Mouse (Mus musculus) hindbrain, embryonic 16.5 days (tissue): Measurements from ENCODE around the gene Pitpnc1. TPM values are rescaled to one million over a fixed set of nuclear protein-coding genes. Genes with fewer than 3 reads are reported as not detected.

ENCODE experiments used
- ATAC-seq: fragments of 200-750 bp; cut with Nextera tagmentation; 2 replicates; pipeline ENCODE4 v1.8.0; 2017; ENCODE audit warnings: moderate TSS enrichment, moderate library complexity
- H3K27ac ChIP-seq: fragments of 300-500 bp; sonication (generic); 2 replicates; pipeline ENCODE4 v1.5.1; 2014; ENCODE audit warnings: low read depth, mild to moderate bottlenecking, control low read depth, low read length, moderate library complexity
- H3K27me3 ChIP-seq: fragments of 300-500 bp; sonication (generic); replicated peaks from 2 replicates; pipeline ENCODE4 v1.6.1; 2014; ENCODE audit warnings: low read length; ENCODE audit not compliant: control insufficient read depth, insufficient read depth
- H3K36me3 ChIP-seq: fragments of 300-500 bp; sonication (generic); 2 replicates; pipeline ENCODE4 v1.6.1; 2014; ENCODE audit warnings: mild to moderate bottlenecking, low read length, moderate library complexity, mixed read lengths; ENCODE audit not compliant: control insufficient read depth, insufficient read depth
- H3K4me1 ChIP-seq: fragments of 300-500 bp; sonication (generic); 2 replicates; pipeline ENCODE4 v1.6.1; 2014; ENCODE audit warnings: low read depth, low read length; ENCODE audit not compliant: control insufficient read depth, insufficient read depth
- H3K4me2 ChIP-seq: fragments of 300-500 bp; sonication (generic); 2 replicates; pipeline ENCODE4 v1.6.1; 2014; ENCODE audit warnings: mild to moderate bottlenecking, low read length, control low read depth, moderate library complexity
- H3K4me3 ChIP-seq: fragments of 300-500 bp; sonication (generic); 2 replicates; pipeline ENCODE4 v1.5.1; 2014; ENCODE audit warnings: mild to moderate bottlenecking, low read length, control low read depth, moderate library complexity
- H3K9ac ChIP-seq: fragments of 300-500 bp; sonication (generic); 2 replicates; pipeline ENCODE4 v1.6.1; 2014; ENCODE audit warnings: low read depth, mild to moderate bottlenecking, control low read depth, low read length, moderate library complexity
- H3K9me3 ChIP-seq: fragments of 300-500 bp; sonication (generic); 2 replicates; pipeline ENCODE4 v1.6.1; 2014; ENCODE audit warnings: mild to moderate bottlenecking, low read length, moderate library complexity; ENCODE audit not compliant: control insufficient read depth
- WGBS: fragments of 180-500 bp; shearing (Covaris S2); extraction: QIAGEN DNeasy Blood & Tissue Kit; methylation state at CpG from one replicate; pipeline ENCODE4 v1.1.7; 2014; 5-methylcytosine and 5-hydroxymethylcytosine counted together
- polyA plus RNA-seq: library from polyadenylated mRNA; unstranded; fragments of >200 nt; fragmentation: Nextera tagmentation; extraction: Ambion mirVana; gene quantifications from 2 replicates; pipeline ENCODE4 v1.2.1, GENCODE M21; 2015

Gene Pitpnc1
- polyA plus RNA-seq, 1 experiment from 2014 or later: 43.0 TPM

GRCm38 (mm10) chr11:107449169-107449910 is 21.2 kb downstream of the Pitpnc1 start:
- Histone ChIP-seq H3K36me3 (no peaks in the 10 kb centered on the region), H3K4me1 (no peaks in the 10 kb centered on the region; the same call in 1 of the 2 replicates), H3K4me3 (no peak overlapping the region), H3K9me3 (no peaks in the 10 kb centered on the region), H3K9ac (no peak overlapping the region), H3K27me3 (no peaks in the 10 kb centered on the region), H3K27ac (no peak overlapping the region), H3K4me2 (no peak overlapping the region)
- WGBS: 77% methylated on average over 17 of the region's 17 CpGs
- ATAC-seq: no peak

- no peak overlapping the region for H3K4me2 ChIP-seq
- H3K4me1 ChIP-seq: no peaks in the 10 kb centered on the region; the same call in 1 of the 2 replicates
- H3K9me3 ChIP-seq: no peaks in the 10 kb centered on the region
- ATAC-seq: no peak
- no peak overlapping the region for H3K27ac ChIP-seq
- 85% methylated on average over 9 of the region's 9 CpGs for WGBS
- H3K36me3 ChIP-seq: no peaks in the 10 kb centered on the region
- H3K27me3 ChIP-seq: no peaks in the 10 kb centered on the region
- no peak overlapping the region for H3K4me3 ChIP-seq
- H3K9ac ChIP-seq: no peak overlapping the region
Observed at GRCm38 (mm10) chr11:107447915-107448314, 22.6 kb downstream of the Pitpnc1 start.

GRCm38 (mm10) chr11:107447349-107447748 is 23.1 kb downstream of the Pitpnc1 start:
- no peak for ATAC-seq
- H3K27ac ChIP-seq: no peak overlapping the region
- no peak overlapping the region for H3K4me3 ChIP-seq
- H3K4me2 ChIP-seq: no peak overlapping the region
- no peak overlapping the region for H3K9ac ChIP-seq
- H3K9me3 ChIP-seq: no peaks in the 10 kb centered on the region
- no peaks in the 10 kb centered on the region; the same call in 1 of the 2 replicates for H3K4me1 ChIP-seq
- H3K36me3 ChIP-seq: no peaks in the 10 kb centered on the region
- WGBS: 84% methylated on average over 5 of the region's 5 CpGs
- no peaks in the 10 kb centered on the region for H3K27me3 ChIP-seq

GRCm38 (mm10) chr11:107446650-107447049 is 23.8 kb downstream of the Pitpnc1 start:
- no peaks in the 10 kb centered on the region for H3K9me3 ChIP-seq
- H3K27ac ChIP-seq: no peak overlapping the region
- no peaks in the 10 kb centered on the region for H3K36me3 ChIP-seq
- H3K9ac ChIP-seq: no peak overlapping the region
- no peaks in the 10 kb centered on the region for H3K27me3 ChIP-seq
- 84% methylated on average over 6 of the region's 6 CpGs for WGBS
- H3K4me3 ChIP-seq: no peak overlapping the region
- no peaks in the 10 kb centered on the region; the same call in 1 of the 2 replicates for H3K4me1 ChIP-seq
- H3K4me2 ChIP-seq: no peak overlapping the region
- ATAC-seq: no peak

GRCm38 (mm10) chr11:107445683-107446082 is 24.8 kb downstream of the Pitpnc1 start:
- Histone ChIP-seq H3K9ac (no peak overlapping the region), H3K4me2 (no peak overlapping the region), H3K9me3 (no peaks in the 10 kb centered on the region), H3K4me1 (no peaks in the 10 kb centered on the region; the same call in 1 of the 2 replicates), H3K27me3 (no peaks in the 10 kb centered on the region), H3K27ac (no peak overlapping the region), H3K36me3 (no peaks in the 10 kb centered on the region), H3K4me3 (no peak overlapping the region)
- 85% methylated on average over 3 of the region's 3 CpGs for WGBS
- peak; percentile 54; the same call in 1 of the 2 replicates for ATAC-seq

- WGBS: 84% methylated on average over 11 of the region's 12 CpGs
- ATAC-seq: no peak
Observed at GRCm38 (mm10) chr11:107443121-107444095, 27.1 kb downstream of the Pitpnc1 start.

GRCm38 (mm10) chr11:107441050-107441449 is 29.4 kb downstream of the Pitpnc1 start:
- H3K9me3 ChIP-seq: no peaks in the 10 kb centered on the region
- no peak overlapping the region for H3K4me3 ChIP-seq
- H3K27me3 ChIP-seq: no peaks in the 10 kb centered on the region
- H3K36me3 ChIP-seq: no peaks in the 10 kb centered on the region
- 51% methylated on average over 3 of the region's 3 CpGs for WGBS
- no peak overlapping the region for H3K9ac ChIP-seq
- no peaks in the 10 kb centered on the region; the same call in none of the 2 replicates for H3K4me1 ChIP-seq
- no peak overlapping the region for H3K4me2 ChIP-seq
- no peak for ATAC-seq
- H3K27ac ChIP-seq: no peak overlapping the region

More at GRCm38 (mm10) chr11:107443121-107444095, 27.1 kb downstream of the Pitpnc1 start:
- H3K36me3 ChIP-seq: no peaks in the 10 kb centered on the region
- no peak overlapping the region for H3K4me3 ChIP-seq
- H3K9ac ChIP-seq: no peak overlapping the region
- no peaks in the 10 kb centered on the region for H3K27me3 ChIP-seq
- no peaks in the 10 kb centered on the region for H3K9me3 ChIP-seq
- H3K4me2 ChIP-seq: no peak overlapping the region
- H3K27ac ChIP-seq: no peak overlapping the region
- H3K4me1 ChIP-seq: no peaks in the 10 kb centered on the region; the same call in 1 of the 2 replicates

- no peak overlapping the region for H3K9ac ChIP-seq
- no peaks in the 10 kb centered on the region; the same call in 1 of the 2 replicates for H3K4me1 ChIP-seq
- no peaks in the 10 kb centered on the region for H3K9me3 ChIP-seq
- no peak for ATAC-seq
- no peaks in the 10 kb centered on the region for H3K27me3 ChIP-seq
- H3K27ac ChIP-seq: no peak overlapping the region
- no peaks in the 10 kb centered on the region for H3K36me3 ChIP-seq
- H3K4me2 ChIP-seq: no peak overlapping the region
- 81% methylated on average over 3 of the region's 3 CpGs for WGBS
- H3K4me3 ChIP-seq: no peak overlapping the region
Observed at GRCm38 (mm10) chr11:107438140-107438539, 32.4 kb downstream of the Pitpnc1 start.

DNA sequence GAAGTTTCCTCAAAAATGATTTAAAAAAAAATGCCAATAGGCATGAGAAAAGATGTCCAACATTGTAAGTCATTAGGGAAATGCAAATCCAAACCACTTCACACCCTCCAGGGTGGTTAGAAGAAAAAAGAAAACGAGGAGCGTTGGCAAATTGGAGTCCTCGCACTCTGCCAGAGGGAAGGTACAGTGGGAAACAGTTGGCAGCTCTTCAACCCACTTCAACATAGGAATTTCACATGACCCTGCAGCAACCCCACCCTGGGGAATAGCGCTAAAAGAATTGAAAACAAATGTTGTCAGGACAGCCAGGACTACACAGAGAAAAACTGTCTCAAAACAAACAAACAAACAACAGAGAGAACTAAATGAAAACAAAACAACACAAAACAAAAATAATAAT is 32.8 kb downstream of the Pitpnc1 start:
- Histone ChIP-seq H3K36me3 (no peaks in the 10 kb centered on the region), H3K27ac (no peak overlapping the region), H3K4me1 (no peaks in the 10 kb centered on the region; the same call in 1 of the 2 replicates), H3K9me3 (no peaks in the 10 kb centered on the region), H3K27me3 (no peaks in the 10 kb centered on the region), H3K9ac (no peak overlapping the region), H3K4me3 (no peak overlapping the region), H3K4me2 (no peak overlapping the region)
- ATAC-seq: no peak
- 48% methylated on average over 4 of the region's 4 CpGs for WGBS
